Mouse (Mus musculus) kidney, postnatal 25 days (tissue): ENCODE results near the gene Serinc3.
A peak's percentile ranks its signal among the peaks of the same experiment; 100 is the strongest.
"Not testable (repeated sequence)": the region's sequence is repeated elsewhere in the genome, so short reads cannot be mapped to it uniquely, and the experiment has no call there.

Experiments used
- DNase-seq, 2 experiments: peaks; one replicate each; pipeline ENCODE4 v3.0.0; 2021; ENCODE audit warnings: mixed read lengths in 2 of 2

The Serinc3 gene

GRCm38 (mm10) chr2:163662076-163662475 lies 17.1 kb upstream of the Serinc3 start:
- no peak for DNase-seq

- peak; percentile 39 to 66 for DNase-seq
Observed at GRCm38 (mm10) chr2:163661371-163661850, 16.5 kb upstream of the Serinc3 start.

- DNase-seq, result no peak
Observed at GRCm38 (mm10) chr2:163660103-163660701, 15.3 kb upstream of the Serinc3 start.

GRCm38 (mm10) chr2:163659431-163659830 lies 14.5 kb upstream of the Serinc3 start:
- no peak for DNase-seq

GRCm38 (mm10) chr2:163658941-163659340 lies 14.0 kb upstream of the Serinc3 start:
- peak; percentile 54 to 66 for DNase-seq

- peak; percentile 87 to 94 for DNase-seq
Observed at GRCm38 (mm10) chr2:163657975-163658886, 13.3 kb upstream of the Serinc3 start, which contains the start of gene Pkig. Gene Pkig (plus strand): TSS chr2:163658386.

GRCm38 (mm10) chr2:163657486-163657885 lies 12.6 kb upstream of the Serinc3 start:
- no peak for DNase-seq

- not testable (repeated sequence) for DNase-seq
Observed at GRCm38 (mm10) chr2:163655699-163656098, 10.8 kb upstream of the Serinc3 start.

- DNase-seq, result no peak
Observed at GRCm38 (mm10) chr2:163646461-163647080, 1.6 kb upstream of the Serinc3 start.

GRCm38 (mm10) chr2:163645700-163646460 lies 949 bp upstream of the Serinc3 start:
- DNase-seq, result no peak

GRCm38 (mm10) chr2:163644047-163644446 lies 884 bp downstream of the Serinc3 start:
- DNase-seq, result no peak

- no peak for DNase-seq
Observed at GRCm38 (mm10) chr2:163643576-163643971, 1.4 kb downstream of the Serinc3 start.

GRCm38 (mm10) chr2:163642685-163643575 lies 2.0 kb downstream of the Serinc3 start:
- peak; percentile 68 to 87 for DNase-seq

- no peak for DNase-seq
Observed at GRCm38 (mm10) chr2:163641681-163642080, 3.2 kb downstream of the Serinc3 start.

GRCm38 (mm10) chr2:163640493-163640892 lies 4.4 kb downstream of the Serinc3 start:
- no peak for DNase-seq

GRCm38 (mm10) chr2:163637655-163638266 lies 7.2 kb downstream of the Serinc3 start:
- no peak for DNase-seq

- DNase-seq, result no peak
Observed at GRCm38 (mm10) chr2:163636057-163636456, 8.9 kb downstream of the Serinc3 start.

- DNase-seq, result no peak
Observed at GRCm38 (mm10) chr2:163634211-163634610, 10.7 kb downstream of the Serinc3 start.

- DNase-seq, result no peak
Observed at GRCm38 (mm10) chr2:163631715-163632114, 13.2 kb downstream of the Serinc3 start.

GRCm38 (mm10) chr2:163631223-163631622 lies 13.7 kb downstream of the Serinc3 start:
- DNase-seq, result no peak

- not testable (repeated sequence) for DNase-seq
Observed at GRCm38 (mm10) chr2:163621401-163621800, 23.5 kb downstream of the Serinc3 start.
